Mouse (Mus musculus) midbrain, embryonic 14.5 days (tissue): Measurements from ENCODE around the gene Mafk. TPM values are rescaled to one million over a fixed set of nuclear protein-coding genes. Genes with fewer than 3 reads are reported as not detected.

Source experiments
- ATAC-seq: fragments of 200-750 bp; cut with Nextera tagmentation; 2 replicates; pipeline ENCODE4 v1.8.0; 2017; ENCODE audit warnings: moderate number of reproducible peaks, moderate library complexity; ENCODE audit not compliant: low FRiP score, low TSS enrichment
- DNase-seq: peaks from one replicate; pipeline ENCODE4 v3.0.0-alpha.2; 2015
- H3K27ac ChIP-seq: fragments of 300-500 bp; sonication (generic); replicated peaks from 2 replicates; pipeline ENCODE4 v1.5.1; 2014; ENCODE audit warnings: mild to moderate bottlenecking, low read depth, low read length, moderate library complexity
- H3K27me3 ChIP-seq: fragments of 300-500 bp; sonication (generic); 2 replicates; pipeline ENCODE4 v1.6.1; 2014; ENCODE audit warnings: low read length, control low read depth, mixed read lengths; ENCODE audit not compliant: control insufficient read depth, insufficient read depth
- H3K36me3 ChIP-seq: fragments of 300-500 bp; sonication (generic); 2 replicates; pipeline ENCODE4 v1.6.1; 2014; ENCODE audit warnings: low read length, control low read depth; ENCODE audit not compliant: control insufficient read depth, insufficient read depth
- H3K4me1 ChIP-seq: fragments of 300-500 bp; sonication (generic); 2 replicates; pipeline ENCODE4 v1.6.1; 2014; ENCODE audit warnings: mild to moderate bottlenecking, antibody characterized with exemption, low read length, control low read depth; ENCODE audit not compliant: control insufficient read depth, insufficient read depth
- H3K4me2 ChIP-seq: fragments of 300-500 bp; sonication (generic); 2 replicates; pipeline ENCODE4 v1.6.1; 2014; ENCODE audit warnings: mild to moderate bottlenecking, low read length, moderate library complexity
- H3K4me3 ChIP-seq: fragments of 300-500 bp; sonication (generic); replicated peaks from 2 replicates; pipeline ENCODE4 v1.5.1; 2014; ENCODE audit warnings: low read depth, low read length
- H3K9ac ChIP-seq: fragments of 300-500 bp; sonication (generic); replicated peaks from 2 replicates; pipeline ENCODE4 v1.6.1; 2014; ENCODE audit warnings: mild to moderate bottlenecking, low read length, moderate library complexity
- H3K9me3 ChIP-seq: fragments of 300-500 bp; sonication (generic); 2 replicates; pipeline ENCODE4 v1.6.1; 2016; ENCODE audit warnings: low read length, control low read depth, mixed read lengths; ENCODE audit not compliant: control insufficient read depth
- WGBS: fragments of 180-500 bp; shearing (Covaris S2); extraction: QIAGEN DNeasy Blood & Tissue Kit; methylation state at CpG from one replicate; pipeline ENCODE4 v1.1.7; 2014; 5-methylcytosine and 5-hydroxymethylcytosine counted together
- microRNA-seq: library from miRNA; unstranded; fragments of <30 nt; microRNA quantifications from one replicate; pipeline ENCODE4, GENCODE M21; 2016
- polyA plus RNA-seq: library from polyadenylated mRNA; unstranded; fragments of >200 nt; fragmentation: Nextera tagmentation; extraction: Ambion mirVana; gene quantifications from 2 replicates; pipeline ENCODE4 v1.2.1, GENCODE M21; 2014

The Mafk gene
- polyA plus RNA-seq, 1 experiment from 2014 or later = 9.2 TPM

DNA sequence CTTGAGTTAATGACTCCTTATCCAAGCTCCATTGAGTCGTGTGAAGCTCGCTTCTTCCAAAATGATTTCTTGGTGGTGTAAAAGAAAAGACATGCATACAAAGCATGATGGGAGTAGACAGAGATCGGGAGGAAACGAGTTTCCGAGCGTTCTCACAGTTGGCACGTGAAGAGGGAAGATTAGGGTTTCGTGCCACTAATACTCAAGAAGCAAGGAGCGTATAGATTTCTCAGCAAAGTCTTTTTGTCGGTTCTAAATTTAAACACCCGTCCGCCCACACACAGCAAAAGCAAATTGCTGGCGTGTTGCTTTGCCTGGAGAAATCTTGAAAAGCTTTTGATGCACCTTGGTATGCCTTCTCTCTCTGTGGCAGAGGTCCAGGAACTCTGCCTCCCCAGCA, 38.1 kb downstream of the Mafk start:
- no peak for ATAC-seq
- H3K9ac ChIP-seq = no peak overlapping the region
- H3K36me3 ChIP-seq = 0 out of 2 replicates have a peak, but pooled peaks cover 4% of the 10 kb centered on the region
- DNase-seq = no peak
- no peaks in the 10 kb centered on the region for H3K27me3 ChIP-seq
- 84% methylated on average over 13 of the region's 13 CpGs for WGBS
- peaks cover 11% of the 10 kb centered on the region for H3K4me1 ChIP-seq
- no peak overlapping the region for H3K27ac ChIP-seq
- no peak overlapping the region for H3K4me3 ChIP-seq
- no peaks in the 10 kb centered on the region for H3K9me3 ChIP-seq
- H3K4me2 ChIP-seq = no peak overlapping the region

DNA sequence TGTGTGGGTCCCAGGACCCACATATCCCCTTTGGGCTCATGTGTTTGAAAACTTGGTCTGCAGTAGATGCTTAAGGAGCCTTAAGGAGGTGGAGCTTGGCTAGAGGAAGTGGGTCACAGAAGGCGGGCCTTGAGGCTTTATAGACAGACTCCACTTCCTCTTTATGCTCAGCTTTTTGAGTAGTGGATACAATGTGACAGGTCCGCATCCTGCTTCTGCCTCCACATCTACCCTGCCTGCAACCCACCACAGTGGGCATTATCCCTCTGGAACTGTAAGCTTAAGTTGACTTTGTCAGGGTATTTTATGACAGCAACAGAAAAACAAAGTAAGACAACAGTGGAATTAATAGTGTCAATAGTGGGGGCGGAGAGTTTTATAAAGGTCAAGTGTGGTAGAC, 39.4 kb downstream of the Mafk start:
- H3K4me3 ChIP-seq = no peak overlapping the region
- H3K27me3 ChIP-seq = no peaks in the 10 kb centered on the region
- H3K4me1 ChIP-seq = peaks cover 5% of the 10 kb centered on the region
- no peak overlapping the region for H3K27ac ChIP-seq
- H3K4me2 ChIP-seq = no peak overlapping the region
- no peaks in the 10 kb centered on the region for H3K36me3 ChIP-seq
- no peak for ATAC-seq
- no peak overlapping the region for H3K9ac ChIP-seq
- 94% methylated on average over 3 of the region's 3 CpGs for WGBS
- no peaks in the 10 kb centered on the region for H3K9me3 ChIP-seq
- no peak for DNase-seq

DNA sequence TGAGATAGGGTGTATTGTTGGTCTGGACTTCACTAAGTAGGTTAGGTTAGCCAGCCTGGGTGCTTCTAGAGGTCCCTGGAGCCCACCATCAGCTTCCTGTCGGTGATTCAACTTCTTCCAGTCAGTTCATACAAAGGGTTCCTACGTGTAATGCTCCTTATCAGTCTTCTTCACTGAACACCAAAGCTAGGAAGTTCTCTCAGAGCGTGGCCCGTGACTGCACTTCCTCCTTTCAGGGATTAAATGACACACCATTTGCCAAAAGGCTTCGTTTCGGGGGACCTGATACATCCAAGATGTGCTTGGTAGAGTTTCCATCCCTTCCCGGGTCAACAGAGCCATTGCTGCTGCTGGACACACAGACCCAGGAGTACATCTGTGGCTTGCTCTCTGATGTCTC, 40.8 kb downstream of the Mafk start:
- H3K4me1 ChIP-seq = no peaks in the 10 kb centered on the region
- H3K27me3 ChIP-seq = no peaks in the 10 kb centered on the region
- no peak overlapping the region for H3K27ac ChIP-seq
- ATAC-seq = no peak
- no peaks in the 10 kb centered on the region for H3K36me3 ChIP-seq
- H3K4me2 ChIP-seq = no peak overlapping the region
- H3K9me3 ChIP-seq = no peaks in the 10 kb centered on the region
- H3K4me3 ChIP-seq = no peak overlapping the region
- 78% methylated on average over 7 of the region's 7 CpGs for WGBS
- no peak overlapping the region for H3K9ac ChIP-seq
- DNase-seq = no peak

DNA sequence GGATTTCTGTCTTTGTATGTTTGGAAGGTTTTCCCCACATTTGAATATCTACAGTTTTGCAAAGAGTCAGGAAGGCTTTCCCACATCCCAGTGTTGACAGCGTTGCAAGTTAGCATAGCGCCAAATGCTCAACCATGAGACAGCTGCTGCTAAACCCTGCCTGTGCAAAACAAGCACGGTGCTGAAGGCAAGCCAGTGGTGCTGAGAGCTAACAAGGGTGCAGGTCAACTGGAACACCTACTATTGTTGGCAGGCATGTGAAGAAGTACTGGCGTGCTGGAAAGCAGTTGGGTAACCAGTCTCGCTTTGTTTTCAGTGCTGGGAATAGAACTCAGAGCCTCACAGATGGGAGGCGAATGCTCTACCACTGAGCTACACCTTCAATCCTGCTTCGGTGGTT, 44.4 kb downstream of the Mafk start:
- Histone ChIP-seq H3K4me1 (no peaks in the 10 kb centered on the region), H3K36me3 (no peaks in the 10 kb centered on the region), H3K27ac (no peak overlapping the region), H3K27me3 (no peaks in the 10 kb centered on the region), H3K4me2 (no peak overlapping the region), H3K4me3 (no peak overlapping the region), H3K9me3 (no peaks in the 10 kb centered on the region), H3K9ac (no peak overlapping the region)
- DNase-seq (no peak), ATAC-seq (no peak)
- 87% methylated on average over 7 of the region's 7 CpGs for WGBS

DNA sequence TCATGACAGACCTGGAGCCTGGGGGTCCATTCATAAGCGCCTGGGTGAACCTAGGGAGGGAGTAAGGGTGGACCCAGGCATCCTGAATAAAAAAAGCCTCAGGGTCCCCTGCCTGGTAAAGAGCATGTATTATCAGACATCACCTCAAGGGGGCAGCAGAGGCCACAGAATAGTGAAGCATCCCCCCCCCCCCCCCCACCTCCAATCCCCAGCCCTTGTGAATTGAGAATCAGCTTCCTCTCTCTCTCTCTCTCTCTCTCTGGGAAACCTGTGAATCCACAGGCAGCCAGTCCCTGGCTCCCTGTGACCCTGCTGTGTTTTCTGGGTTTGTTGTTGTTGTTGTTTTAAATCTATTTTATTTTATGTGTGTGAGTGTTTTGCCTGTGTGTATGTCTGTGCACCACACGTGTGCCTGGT, 47.2 kb downstream of the Mafk start:
- H3K36me3 ChIP-seq = no peaks in the 10 kb centered on the region
- H3K9me3 ChIP-seq = no peaks in the 10 kb centered on the region
- no peaks in the 10 kb centered on the region for H3K27me3 ChIP-seq
- WGBS = 15% methylated on average over 2 of the region's 2 CpGs
- H3K4me2 ChIP-seq = no peak overlapping the region
- H3K9ac ChIP-seq = no peak overlapping the region
- H3K4me3 ChIP-seq = no peak overlapping the region
- peak; percentile 92 for DNase-seq
- no peaks in the 10 kb centered on the region for H3K4me1 ChIP-seq
- H3K27ac ChIP-seq = no peak overlapping the region
- ATAC-seq = peak; percentile 37

DNA sequence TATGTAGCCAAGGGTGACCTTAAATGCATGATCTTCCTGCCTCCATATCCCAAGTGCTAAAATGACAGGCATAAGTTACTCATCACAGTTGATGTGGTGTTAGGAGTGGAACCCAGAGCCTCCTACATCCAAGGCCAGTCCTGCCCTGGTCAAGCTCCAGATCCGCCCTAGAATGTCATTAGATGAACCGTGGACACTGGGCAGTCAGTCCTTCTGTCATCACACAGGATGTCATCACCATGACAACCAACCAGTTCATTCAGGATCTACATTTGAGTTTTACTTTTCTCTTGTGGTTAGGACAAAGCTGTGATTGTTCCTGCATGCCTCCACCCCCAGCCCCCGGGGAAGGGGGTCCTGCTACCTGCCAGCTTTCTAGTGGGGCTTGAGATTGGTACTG, 47.8 kb downstream of the Mafk start:
- H3K27me3 ChIP-seq = no peaks in the 10 kb centered on the region
- H3K36me3 ChIP-seq = no peaks in the 10 kb centered on the region
- no peak for ATAC-seq
- H3K9ac ChIP-seq = no peak overlapping the region
- peak; percentile 26 for DNase-seq
- no peak overlapping the region for H3K27ac ChIP-seq
- no peak overlapping the region for H3K4me2 ChIP-seq
- peaks cover 3% of the 10 kb centered on the region for H3K9me3 ChIP-seq
- no peaks in the 10 kb centered on the region for H3K4me1 ChIP-seq
- H3K4me3 ChIP-seq = no peak overlapping the region
- 19% methylated on average over 3 of the region's 3 CpGs for WGBS

DNA sequence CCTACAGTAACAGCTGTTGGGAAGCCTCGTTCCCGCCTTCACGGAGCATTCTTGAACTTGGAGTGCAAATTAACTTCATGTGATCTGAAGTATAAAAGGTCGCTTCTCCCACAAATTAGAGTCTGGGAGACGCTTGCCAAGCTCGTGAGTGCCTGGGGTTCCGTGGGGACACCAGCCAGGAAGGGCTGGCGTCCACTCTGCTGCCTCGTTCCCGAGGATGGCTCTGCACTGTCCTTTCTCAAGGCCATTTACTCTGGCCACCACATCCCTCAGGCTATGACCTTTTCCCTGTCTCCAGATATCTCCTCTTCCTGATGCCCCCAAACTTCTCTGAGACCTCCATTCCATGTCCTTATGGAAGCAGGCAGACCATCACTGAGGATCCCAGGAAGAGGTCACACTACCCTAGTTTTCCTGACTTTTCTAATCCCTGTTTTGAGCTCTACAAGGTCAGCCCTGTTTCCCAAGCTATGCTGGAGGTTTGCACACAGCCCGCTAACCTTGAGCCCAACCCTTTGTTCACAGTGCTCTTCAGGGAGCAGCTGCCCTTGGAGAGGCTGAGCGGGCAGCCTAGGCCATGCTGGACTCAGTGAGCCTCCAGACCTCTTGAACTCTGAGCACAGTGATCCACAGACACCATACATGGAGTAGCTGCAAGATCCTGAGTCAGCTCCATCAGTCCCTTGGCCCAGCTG, 58.5 kb downstream of the Mafk start:
- Histone ChIP-seq H3K4me3 (no peak overlapping the region), H3K9me3 (peaks cover under 1% of the 10 kb centered on the region; the same call in 1 of the 2 replicates), H3K36me3 (no peaks in the 10 kb centered on the region), H3K27ac (no peak overlapping the region), H3K4me2 (no peak overlapping the region), H3K9ac (no peak overlapping the region), H3K4me1 (0 out of 2 replicates have a peak, but pooled peaks cover 2% of the 10 kb centered on the region), H3K27me3 (no peaks in the 10 kb centered on the region)
- 84% methylated on average over 12 of the region's 12 CpGs for WGBS
- no peak for ATAC-seq
- DNase-seq = no peak

Small RNA genes within 50 kb of the gene (microRNA-seq; reads per million reads assigned to microRNA genes)
- not detected for gene Mir7037

Other genes with a start within 250 kb of the Mafk start
- 39.6 and 44.0 TPM in 2 replicates for gene Uncx, start 248.0 kb upstream of the Mafk start, polyA plus RNA-seq
- gene Micall2, start 55.2 kb upstream of the Mafk start, polyA plus RNA-seq = 12.7 and 13.4 TPM in 2 replicates
- 39.0 and 44.7 TPM in 2 replicates for gene Ints1, start 15.8 kb upstream of the Mafk start, polyA plus RNA-seq
- gene Tmem184a, start 28.4 kb downstream of the Mafk start, polyA plus RNA-seq = 0.08 and 0.18 TPM in 2 replicates
- gene Gm26938, start 34.9 kb downstream of the Mafk start, polyA plus RNA-seq = 0.43 and 0.62 TPM in 2 replicates
- gene Psmg3, start 35.4 kb downstream of the Mafk start, polyA plus RNA-seq = 72.6 and 78.0 TPM in 2 replicates
- gene Elfn1, start 116.4 kb downstream of the Mafk start, polyA plus RNA-seq = 3.0 and 3.9 TPM in 2 replicates